Mouse (Mus musculus): ENCODE results near the gene Thra. TPM values are rescaled to one million over a fixed set of nuclear protein-coding genes. Genes with fewer than 3 reads are reported as not detected.
A peak's percentile ranks its signal among the peaks of the same experiment; 100 is the strongest.
"Not testable (repeated sequence)": the region's sequence is repeated elsewhere in the genome, so short reads cannot be mapped to it uniquely, and the experiment has no call there.

Thra gene
- 1,000 to 10,000 TPM; 1,274 to 1,289 TPM for total RNA-seq (2021)

DNA sequence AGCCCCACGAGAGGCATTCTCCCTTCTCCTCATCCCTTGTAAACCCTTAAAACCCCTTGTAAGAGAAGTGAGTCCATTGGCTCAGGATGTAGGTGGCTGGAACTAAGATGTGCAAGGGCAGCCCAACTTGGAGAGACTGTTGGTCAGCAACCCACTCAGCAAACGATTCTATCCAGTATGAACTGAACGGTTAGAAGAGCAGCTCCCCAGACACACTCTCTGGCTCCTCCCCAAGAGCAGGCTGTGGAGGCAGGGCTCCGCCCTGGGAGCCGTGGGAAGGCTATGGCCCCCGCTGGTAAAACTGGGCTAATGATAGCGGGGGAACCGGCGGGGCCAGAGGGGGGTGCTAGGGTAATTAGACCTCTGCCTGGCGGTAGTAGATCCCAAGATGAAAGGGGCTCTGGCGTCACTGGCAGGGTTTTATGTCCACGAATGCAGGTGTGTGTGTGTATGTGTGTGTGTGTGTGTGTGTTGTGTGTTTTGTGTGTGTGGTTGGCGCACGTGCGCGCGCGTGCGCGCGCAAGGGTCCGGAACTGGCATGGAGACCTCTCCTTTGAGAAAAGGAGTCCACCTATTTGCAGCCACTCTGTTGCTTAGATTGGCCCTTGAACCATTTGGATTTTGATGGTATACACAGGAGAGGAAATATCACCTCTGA, at the start of gene Thra:
Gene Thra (plus strand): TSS at position 246 of the 658 bp plus-strand sequence.
- DNase-seq: peak; percentile 70
- intact Hi-C loops (cut with DNase I): loop anchor here (5.0 kb wide), 1 partner anchor 37 kb away; the partner anchor contains the start of gene Nr1d1

DNA sequence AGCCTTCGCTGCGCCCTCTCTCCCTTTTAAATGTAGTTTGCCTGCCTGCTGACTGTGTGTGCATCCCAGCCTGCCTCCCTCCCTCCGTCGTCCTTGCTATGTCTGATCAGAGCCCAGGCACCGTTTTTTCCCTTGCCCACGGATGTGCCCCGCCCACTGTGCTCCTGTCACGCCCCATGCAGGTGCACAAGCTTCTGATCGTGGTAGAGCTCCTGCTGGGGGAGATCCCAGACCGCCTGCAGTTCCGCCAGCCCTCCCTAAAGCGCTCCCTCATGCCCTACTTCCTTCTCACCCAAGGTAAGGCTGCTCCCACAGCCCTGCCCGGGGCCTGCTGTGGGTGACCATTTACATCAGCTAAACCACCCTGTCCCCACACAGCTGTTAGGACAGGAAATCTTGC, 47.2 kb upstream of the Thra start:
- intact Hi-C loops (cut with DNase I): no loop called here
- DNase-seq: no peak

DNA sequence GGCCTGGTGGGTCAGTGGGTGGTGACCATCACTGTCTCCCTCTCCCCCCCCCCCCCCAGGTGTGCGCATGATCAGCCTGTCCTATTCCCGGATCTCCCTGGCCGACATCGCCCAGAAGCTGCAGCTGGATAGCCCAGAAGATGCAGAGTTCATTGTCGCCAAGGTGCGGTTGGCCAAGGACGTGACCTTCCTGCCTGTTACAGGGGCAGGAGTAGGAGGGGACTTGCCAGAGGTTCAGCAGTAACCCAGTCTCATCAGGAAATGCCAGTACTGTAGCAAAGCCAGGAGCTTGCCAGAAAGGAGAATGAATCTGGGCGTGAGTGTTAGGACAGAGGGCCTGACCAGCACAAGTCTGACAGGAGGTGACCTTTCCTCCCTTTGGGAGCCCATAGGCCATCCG, 46.7 kb upstream of the Thra start:
- intact Hi-C loops (cut with DNase I): no loop called here
- no peak for DNase-seq

DNA sequence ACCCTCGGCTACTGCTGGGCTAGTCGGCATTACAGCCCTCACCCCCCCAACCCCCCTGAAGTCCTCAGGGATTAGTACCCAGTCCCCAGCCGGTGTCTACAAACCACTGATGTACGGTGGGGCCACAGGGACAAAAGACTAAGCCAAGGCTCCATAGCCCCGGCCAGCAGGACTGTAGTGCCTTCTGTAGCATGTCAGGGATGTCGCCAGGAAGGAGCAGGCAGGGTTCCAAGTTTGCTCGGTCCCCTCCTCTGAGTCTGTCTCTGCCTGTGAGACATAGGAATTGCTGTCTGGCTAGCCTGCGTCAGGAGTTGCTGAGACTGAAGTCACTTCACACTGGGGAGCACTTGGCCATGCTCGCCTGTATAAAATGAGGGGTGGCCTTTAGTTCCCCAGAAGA, 46.1 kb upstream of the Thra start:
- no peak for DNase-seq
- intact Hi-C loops (cut with DNase I): no loop called here

DNA sequence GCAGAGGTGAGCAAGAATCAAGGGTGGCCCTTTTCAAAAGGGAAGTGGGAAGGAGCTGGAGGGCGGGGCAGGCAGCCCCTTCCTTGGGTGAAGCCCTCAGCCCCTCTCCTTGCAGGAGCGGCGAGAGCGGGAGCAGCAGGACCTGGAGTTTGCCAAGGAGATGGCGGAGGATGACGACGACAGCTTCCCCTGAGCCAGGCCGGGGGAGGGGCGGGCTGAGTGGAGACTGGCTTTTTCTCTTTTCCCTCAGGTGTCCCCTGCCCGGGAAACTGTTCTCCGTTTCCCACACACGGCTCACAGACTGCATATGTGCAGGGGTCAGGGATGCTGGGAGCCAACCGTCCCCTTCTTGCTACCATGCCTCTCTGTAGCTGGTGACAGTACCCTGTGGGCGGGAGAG, 45.0 kb upstream of the Thra start:
- intact Hi-C loops (cut with DNase I): no loop called here
- no peak for DNase-seq

DNA sequence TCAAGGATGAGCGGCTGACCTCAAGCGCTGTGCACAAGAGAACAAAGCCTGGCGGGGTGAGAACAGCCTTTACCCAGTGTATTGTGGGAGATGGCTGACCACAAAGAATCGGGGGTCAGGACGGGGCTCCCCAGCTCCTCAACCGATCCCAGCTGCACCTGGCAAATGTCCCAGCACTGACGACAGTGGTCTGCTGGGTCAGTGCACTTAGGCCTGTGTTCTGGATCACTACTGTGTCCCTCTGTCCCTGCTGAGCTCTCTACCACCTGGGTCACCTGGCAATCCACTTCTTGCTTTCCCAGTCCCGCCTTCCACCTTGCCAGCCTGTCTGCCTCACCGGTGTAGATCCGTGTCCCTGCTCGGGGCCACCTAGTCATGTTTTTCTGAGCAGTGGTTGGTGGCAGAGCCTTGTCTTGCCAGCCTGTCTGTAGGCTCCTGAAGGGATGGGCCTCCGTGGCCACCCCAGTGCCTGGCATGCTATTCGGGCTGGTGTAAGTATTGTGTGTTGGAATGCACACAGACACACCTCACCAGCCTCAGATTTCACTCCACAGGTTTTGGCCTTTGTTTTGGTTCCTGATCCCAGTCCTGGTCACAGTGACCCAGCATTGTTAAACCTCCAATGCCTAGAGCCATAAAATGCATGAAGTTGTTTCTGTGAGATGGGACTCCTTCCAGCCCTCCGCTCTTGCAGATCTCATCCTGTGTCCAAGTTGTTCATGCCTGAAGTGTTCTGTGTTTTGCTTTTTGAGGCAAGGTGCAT, 43.8 kb upstream of the Thra start:
- intact Hi-C loops (cut with DNase I): no loop called here
- DNase-seq: no peak

DNA sequence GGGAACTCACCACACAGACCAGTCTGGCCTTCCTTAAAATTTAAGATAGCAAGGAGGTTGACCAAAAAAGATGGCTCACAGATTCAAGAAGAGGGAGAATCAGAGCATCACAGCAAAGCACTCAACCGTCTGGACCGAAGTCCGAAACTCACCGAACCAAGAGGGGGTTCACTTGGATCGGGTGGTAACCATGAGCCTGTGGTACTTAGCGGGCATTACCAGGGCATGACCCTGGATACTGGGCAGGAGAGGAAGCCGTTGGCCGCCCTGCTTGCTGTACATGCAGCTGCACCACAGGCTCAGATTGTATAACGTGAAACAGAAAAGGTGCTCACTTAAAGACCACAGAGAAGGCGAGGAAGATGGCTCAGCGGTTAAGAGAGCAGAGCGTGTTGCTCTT, 43.2 kb upstream of the Thra start:
- intact Hi-C loops (cut with DNase I): no loop called here
- no peak for DNase-seq

DNA sequence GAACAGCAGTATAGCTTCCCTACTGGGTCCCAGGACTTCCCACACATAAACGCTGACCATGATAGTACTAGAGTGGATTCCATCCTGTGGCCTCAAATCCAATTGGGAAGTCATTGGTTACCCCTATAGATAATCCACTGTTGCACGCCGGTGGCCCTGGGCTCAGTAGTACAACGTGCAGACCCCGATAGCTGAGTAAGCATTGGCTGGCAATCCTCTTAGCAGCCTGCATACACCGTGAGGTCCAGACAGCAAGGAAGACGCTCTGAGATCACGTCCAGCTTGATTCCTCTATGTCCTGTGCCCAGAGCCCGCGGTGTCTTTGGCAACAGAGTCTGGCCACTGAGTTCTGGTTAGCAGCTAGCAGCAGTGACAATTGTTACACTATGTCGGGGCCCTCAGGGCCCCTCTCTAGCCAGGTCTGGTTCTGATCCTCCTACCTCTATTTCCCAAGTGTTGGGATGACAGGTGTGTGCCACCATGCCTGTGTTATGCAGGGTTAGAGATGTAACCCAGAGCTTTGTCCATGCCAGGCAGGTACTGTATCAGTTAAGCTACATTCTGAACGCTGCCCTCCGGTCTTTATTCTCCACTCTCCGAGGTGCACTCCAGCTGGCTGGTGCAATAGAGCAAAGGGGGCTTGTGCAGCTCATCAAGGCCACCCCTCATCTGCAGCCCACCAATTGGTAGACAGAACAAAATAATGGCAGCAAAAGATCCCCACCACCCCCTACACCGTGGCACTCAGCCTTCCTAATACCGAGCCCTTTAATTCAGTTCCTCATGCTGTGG, 41.4 kb upstream of the Thra start:
- intact Hi-C loops (cut with DNase I): no loop called here
- DNase-seq: no peak

DNA sequence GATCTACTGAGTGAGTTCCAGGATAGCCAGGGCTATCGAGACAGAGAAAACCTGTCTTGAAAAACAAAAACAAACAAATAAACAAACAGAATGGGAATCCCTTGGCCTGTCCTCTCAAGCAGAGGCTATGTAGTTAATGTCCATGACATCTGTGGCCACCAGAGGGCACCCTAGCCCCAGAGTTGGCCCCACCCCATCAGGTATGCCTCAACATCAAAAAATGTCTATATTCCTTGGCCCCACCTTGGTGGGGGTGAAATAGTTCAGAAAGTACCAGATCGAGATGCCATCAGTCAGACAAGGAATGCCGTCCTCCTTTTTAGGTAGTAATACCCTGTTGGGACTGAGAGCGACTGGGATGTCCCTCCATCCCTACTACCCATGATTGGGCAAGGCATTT, 40.5 kb upstream of the Thra start:
- DNase-seq: peak; percentile 81

DNA sequence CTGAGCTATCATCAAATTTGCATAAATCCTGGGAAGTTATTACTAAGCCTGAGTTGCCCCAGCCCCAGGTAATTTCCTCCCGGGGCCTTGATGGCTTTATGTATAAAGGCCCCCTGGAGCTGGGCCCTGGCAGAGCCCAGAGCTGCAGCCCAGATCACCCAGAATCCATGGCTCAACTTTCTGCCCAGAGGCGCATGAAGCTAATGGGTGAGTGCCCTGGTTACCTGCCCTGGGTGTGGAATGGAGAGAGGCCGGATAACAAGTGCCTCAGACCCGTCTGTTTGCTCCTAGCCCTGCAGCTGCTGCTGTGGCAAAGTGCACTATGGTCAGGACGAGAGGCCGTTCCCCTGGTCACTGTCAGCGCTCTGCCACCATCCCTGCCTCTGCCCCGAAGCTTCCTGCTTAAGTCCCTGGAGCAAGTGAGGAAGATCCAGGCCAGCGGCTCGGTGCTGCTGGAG, 39.2 kb upstream of the Thra start, which contains the start of gene Csf3:
Gene Csf3 (plus strand): TSS at position 51 of the 458 bp plus-strand sequence.
- intact Hi-C loops (cut with DNase I): loop anchor here (5.0 kb wide), 1 partner anchor 86 kb away; no protein-coding TSS in a partner anchor
- DNase-seq: no peak

More for the DNA sequence above, 40.5 kb upstream of the Thra start:
- intact Hi-C loops (cut with DNase I): loop anchor here (5.0 kb wide), 1 partner anchor 87 kb away; no protein-coding TSS in a partner anchor

DNA sequence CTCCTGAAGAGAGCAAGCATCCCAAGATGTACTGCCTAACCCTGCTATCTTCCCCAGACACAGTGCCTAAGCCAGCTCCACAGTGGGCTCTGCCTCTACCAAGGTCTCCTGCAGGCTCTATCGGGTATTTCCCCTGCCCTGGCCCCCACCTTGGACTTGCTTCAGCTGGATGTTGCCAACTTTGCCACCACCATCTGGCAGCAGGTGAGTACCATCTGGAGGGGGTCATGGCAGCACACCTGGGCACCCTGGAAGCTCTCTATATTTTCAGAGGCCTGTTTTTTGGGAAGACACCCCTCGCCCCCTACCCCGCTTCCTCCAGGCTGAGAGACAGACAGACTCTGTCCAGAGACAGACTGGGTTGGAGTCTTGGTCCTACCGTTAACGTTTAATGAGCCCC, 38.1 kb upstream of the Thra start:
- DNase-seq: no peak
- intact Hi-C loops (cut with DNase I): loop anchor here (5.0 kb wide), 1 partner anchor 85 kb away; no protein-coding TSS in a partner anchor

DNA sequence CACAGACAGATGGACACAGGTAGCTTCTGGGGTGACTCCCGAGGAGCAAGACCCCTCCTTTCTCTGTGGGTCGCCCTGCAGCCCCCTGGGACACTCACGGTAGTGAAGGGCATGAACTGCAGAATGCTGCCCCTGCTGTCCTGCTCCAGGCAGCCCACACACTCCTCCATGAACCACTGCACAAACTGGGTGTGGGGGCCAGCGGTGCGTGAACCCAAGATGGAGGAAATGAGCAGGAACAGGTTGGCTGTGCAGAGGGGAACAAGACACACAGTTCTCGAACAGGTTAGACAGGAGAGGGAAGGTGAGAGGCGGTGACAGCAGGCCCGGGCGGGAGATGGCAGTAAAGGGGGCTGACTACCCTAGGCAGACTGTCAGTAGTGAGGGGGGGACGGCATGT, 35.4 kb upstream of the Thra start:
- intact Hi-C loops (cut with DNase I): no loop called here
- no peak for DNase-seq

DNA sequence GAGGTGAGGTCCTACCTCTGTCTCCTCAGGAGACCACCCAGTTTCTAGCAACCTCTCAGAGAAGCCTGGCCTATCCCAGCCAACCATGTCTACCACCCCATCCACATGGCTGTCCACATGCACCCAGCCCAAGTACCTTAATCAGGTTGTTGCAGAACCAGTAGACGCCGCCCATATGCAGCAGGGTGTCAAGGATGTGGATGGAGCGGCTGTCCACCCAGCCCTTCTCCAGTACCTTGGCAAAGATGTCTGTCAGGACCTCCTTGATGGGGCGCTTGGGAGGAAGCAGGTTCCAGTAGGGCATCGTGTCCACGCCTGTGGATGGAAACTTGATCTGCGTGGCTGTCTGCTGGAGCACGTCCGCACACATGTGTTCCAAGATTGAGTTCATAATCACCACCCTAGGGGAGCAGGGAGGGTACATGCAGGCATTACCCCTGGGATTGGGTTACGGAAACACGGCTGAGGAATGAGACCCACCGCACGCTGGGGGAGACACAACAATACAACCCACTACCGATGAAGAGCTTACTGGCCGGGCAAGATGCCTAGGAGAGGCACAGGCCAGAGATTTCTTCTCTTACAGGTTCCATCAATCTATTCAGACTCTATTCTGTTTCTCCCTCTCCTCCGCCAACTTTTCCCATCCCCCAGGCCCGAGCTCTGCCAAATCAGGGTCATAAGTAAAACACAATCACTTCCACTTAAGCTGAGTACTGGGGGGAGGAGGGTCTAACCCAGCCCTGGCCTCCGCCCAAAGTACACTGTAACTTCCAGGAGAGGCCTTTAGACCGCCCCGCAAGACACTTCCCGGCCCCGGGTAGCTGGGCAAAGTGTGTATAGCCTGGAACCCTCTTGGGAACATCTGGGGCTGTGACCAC, 32.8 kb upstream of the Thra start:
- intact Hi-C loops (cut with DNase I): no loop called here
- DNase-seq: peak; percentile 42

DNA sequence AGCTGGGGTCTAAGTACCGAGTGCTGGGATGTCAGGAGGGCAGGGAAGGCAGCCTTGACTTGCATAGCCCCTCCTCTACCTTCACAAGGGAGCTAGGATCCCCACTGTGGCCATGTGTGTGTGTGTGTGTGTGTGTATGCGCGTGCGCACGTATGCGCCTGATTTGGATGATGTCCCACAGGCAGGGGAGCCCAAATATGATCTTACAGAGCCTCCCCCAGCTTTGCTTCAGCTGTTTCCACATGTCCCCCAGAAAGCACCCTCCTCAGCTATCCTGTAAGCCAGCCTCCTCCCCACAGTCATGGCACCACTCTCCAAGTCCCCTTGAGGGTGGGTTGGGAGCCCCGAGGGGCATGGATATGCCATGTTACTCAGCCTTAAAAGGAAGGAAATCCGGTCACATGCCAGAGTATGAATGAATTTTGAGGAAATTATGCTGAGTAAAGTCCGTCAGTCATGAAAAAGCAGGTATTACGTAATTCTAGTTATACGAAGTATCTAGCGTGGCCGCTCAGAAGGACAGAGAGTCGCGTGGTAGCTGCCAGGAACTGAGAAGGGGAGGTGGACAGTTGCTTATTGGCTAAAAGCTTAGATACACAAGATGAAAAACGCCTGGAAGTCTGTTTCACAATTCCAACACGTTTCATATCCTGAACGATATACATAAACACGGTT, 32.0 kb upstream of the Thra start:
- intact Hi-C loops (cut with DNase I): no loop called here
- no peak for DNase-seq

DNA sequence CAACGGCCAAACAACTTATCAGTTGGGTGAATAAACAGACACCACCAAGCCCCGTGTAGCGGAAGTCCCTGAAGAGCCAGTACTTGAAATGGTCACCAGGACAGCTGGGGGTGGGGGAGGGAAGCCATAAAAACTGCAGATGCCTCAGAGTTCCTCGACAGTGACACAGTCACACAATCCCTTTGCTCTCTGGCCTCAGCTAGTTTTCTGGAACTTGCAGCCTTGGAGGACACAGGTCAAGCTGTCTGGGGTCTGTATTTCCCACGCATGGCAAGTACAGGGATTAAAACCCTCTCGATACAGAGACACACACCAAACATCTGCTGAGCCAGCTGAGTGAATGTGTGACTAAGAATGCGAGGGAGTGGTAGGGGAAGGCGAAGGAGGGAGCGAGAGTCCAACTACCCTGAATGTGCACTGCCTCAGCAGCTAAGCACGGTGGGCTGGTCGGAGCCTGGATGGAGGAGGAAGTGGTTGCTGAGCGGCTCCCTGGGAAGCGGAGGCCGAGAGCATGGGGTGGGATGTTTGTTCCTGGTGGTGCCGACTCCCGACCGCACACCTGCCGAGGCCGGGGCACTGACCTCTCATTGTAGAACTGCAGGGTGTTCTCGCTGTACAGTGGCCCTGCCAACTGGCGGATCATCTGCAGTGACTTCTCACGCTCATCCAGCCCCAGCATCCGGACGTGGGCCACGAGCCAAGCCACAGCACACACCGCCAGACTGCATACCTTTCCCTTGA, 31.3 kb upstream of the Thra start:
- intact Hi-C loops (cut with DNase I): no loop called here

DNA sequence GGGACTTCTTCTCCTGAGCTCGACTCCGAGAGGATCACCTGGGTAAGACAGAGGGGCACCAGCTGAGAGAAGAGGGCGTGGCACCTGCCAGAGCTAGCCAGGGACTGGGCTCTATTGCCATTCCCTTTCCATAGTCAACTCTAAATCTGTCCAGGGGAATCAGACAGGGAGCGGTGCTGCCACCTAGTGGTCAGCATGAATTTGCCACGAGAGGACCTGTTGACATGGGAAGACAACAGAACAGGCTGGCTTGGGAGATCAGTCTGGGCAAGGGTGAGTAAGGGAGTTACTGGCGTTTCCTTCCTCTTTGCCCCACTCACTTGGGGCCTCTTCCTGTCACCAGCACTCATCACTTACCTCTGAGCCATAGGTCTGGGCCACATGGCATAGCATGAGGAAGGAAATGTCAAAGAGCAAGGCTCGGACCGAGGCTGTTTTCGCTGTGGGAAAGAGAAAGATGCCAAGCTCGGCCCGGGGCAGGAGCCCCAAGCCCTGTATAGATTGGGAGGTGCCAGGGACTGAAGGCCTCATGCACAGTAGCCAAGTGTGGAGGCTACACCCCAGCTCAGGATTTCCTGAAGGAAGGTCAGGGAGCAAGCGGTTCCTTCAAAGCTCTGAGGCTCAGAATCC, 29.9 kb upstream of the Thra start:
- intact Hi-C loops (cut with DNase I): no loop called here
- peak; percentile 85 for DNase-seq

More for the DNA sequence above, 31.3 kb upstream of the Thra start:
- DNase-seq: peak; percentile 32

DNA sequence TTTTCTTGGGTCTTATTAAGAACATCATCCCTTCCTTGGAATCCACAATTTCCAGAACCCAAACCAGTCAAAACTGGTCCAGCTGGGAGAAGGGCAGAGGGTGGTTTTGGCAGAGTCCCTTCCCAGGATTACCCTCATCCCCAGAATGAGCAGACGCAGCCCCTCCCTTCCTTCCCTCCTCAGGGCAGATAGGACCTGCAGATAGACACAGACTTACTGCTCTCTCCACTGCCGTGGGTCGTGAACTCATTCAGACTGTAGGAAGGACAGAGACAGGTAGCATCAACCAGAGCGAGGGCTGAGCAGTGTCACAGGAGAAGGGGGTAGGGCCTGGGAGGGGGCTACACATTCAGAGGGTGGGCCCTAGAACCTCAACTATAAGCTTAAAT, 29.4 kb upstream of the Thra start:
- intact Hi-C loops (cut with DNase I): no loop called here
- no peak for DNase-seq

DNA sequence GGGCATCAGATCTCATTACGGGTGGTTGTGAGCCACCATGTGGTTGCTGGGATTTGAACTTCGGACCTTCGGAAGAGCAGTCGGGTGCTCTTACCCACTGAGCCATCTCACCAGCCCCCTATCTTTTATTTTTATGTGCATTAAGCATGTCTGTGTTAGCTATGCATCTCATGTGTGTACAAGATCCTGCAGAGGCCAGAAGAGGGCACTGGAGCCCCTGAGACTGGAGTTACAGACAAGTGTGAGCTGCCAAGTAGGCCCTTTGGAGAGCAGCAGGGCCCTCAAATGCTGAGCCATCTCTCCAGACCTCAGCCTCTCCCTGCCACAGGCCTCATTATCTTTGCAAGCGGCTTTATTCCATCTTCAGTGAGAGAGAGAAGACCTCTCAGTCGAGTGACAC, 28.4 kb upstream of the Thra start:
- peak; percentile 61 for DNase-seq
- intact Hi-C loops (cut with DNase I): not testable (repeated sequence)

All from left cerebral cortex, postnatal 4 days (tissue).